Mouse (Mus musculus): ENCODE results near the gene Glrx. TPM values are rescaled to one million over a fixed set of nuclear protein-coding genes. Genes with fewer than 3 reads are reported as not detected.
"Not testable (repeated sequence)": the region's sequence is repeated elsewhere in the genome, so short reads cannot be mapped to it uniquely, and the experiment has no call there.

Glrx gene
- polyA plus RNA-seq, 1 experiment from 2014 or later: 30.1 TPM

DNA sequence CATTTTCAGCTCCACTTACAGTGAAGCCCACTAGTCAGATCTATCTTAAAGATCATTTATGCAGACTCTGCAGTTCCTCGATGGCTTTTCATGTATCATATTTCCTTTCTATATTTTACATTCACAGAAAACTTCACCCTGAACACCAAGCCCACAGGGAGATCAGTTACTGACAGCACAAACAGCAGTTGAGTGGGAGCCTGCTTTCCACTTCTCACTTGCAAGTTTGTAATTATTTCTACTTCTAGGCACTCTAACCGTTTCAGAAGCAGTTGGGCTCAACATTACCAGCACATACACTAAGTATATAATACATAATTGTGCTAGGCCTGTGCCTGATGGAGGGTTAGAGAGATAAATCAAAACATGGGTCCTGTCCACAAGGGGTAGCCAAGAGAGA, 28.2 kb downstream of the Glrx start:
- WGBS: 85% methylated on average over 2 of the region's 2 CpGs
- no peaks in the 10 kb centered on the region for H3K27me3 ChIP-seq (replicated peaks; ENCODE audit: control insufficient read depth, insufficient read depth, low read length)
- no peaks in the 10 kb centered on the region for H3K36me3 ChIP-seq (ENCODE audit: control insufficient read depth, insufficient read depth, low read length)
- no peak overlapping the region for H3K27ac ChIP-seq (ENCODE audit: low read depth, low read length)
- H3K4me1 ChIP-seq (replicated peaks; ENCODE audit: control insufficient read depth, insufficient read depth, low read length): no peaks in the 10 kb centered on the region
- H3K4me2 ChIP-seq: no peak overlapping the region
- H3K4me3 ChIP-seq (ENCODE audit: low read depth, low read length): no peak overlapping the region
- DNase-seq (ENCODE audit: low spot score): no peak
- H3K9me3 ChIP-seq (ENCODE audit: control insufficient read depth, low read length): no peaks in the 10 kb centered on the region
- ATAC-seq (replicated peaks; ENCODE audit: low FRiP score): no peak
- no peak overlapping the region for H3K9ac ChIP-seq (ENCODE audit: low read depth, low read length)

DNA sequence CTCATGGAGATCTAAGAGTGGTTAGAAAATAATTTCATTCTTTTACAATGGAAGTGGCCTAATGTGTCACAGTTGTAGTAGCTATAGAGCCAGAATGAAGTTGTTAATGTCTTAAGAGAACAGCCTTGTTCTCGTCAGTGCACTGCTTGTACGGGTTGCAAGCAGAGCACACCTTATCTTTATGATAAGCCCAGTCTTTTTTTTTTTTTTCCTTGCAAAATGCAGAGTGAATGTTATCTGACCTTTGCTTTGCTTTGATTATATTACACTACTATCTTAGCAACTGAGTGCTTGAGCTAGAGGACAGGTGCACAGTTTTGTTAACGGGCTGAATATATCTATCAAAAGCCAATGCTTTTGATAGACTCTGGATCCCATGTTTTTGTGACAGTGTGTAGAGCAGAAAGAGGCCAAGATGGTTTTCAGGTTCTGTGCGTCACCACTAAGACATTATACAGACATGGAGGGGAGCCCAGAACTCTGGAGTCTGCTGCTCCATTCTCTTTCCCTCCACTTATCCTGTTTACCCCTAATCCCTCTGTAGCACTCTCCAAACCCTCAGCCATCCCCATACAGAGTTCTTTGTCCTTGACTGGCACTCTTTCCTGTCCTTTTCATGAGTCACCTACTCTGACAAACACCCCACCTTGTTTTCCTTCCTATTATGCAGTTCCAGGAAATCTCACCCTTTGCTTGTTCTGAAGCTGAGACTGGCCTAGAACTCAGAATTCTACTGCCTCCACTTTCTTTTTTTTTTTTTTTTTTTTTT, 35.1 kb downstream of the Glrx start:
- Histone ChIP-seq H3K4me2 (no peak overlapping the region), H3K4me1 (replicated peaks; ENCODE audit: control insufficient read depth, insufficient read depth, low read length) (no peaks in the 10 kb centered on the region), H3K9ac (ENCODE audit: low read depth, low read length) (no peak overlapping the region), H3K36me3 (ENCODE audit: control insufficient read depth, insufficient read depth, low read length) (no peaks in the 10 kb centered on the region), H3K9me3 (ENCODE audit: control insufficient read depth, low read length) (no peaks in the 10 kb centered on the region), H3K27me3 (replicated peaks; ENCODE audit: control insufficient read depth, insufficient read depth, low read length) (no peaks in the 10 kb centered on the region), H3K4me3 (ENCODE audit: low read depth, low read length) (no peak overlapping the region), H3K27ac (ENCODE audit: low read depth, low read length) (no peak overlapping the region)
- WGBS: 50% methylated on average over 4 of the region's 4 CpGs
- ATAC-seq (replicated peaks; ENCODE audit: low FRiP score) (no peak; the same call in 1 of the 2 replicates), DNase-seq (ENCODE audit: low spot score) (no peak)

DNA sequence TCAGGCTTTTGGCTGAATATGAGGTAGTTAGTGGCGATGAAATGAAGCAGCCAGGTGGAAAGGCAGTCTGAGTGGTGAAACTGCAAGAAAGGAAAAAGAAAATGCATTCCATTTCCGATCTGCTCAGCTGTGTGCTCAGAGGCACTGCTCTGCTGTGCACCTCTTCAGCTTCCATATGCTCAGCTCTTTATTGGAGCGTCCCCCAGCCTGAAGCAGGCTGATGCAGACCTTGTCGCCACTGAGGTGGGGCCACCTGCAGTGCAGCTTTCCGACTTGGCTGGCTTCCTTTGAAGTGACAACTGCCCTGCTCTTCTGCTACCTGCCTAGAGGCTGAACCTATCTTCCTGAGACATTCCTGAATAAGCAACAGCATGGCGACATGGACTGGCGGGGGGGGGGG, 36.5 kb downstream of the Glrx start:
- H3K4me3 ChIP-seq (ENCODE audit: low read depth, low read length); H3K27ac ChIP-seq (ENCODE audit: low read depth, low read length); ATAC-seq (replicated peaks; ENCODE audit: low FRiP score); H3K36me3 ChIP-seq (ENCODE audit: control insufficient read depth, insufficient read depth, low read length); H3K4me2 ChIP-seq; DNase-seq (ENCODE audit: low spot score); H3K27me3 ChIP-seq (replicated peaks; ENCODE audit: control insufficient read depth, insufficient read depth, low read length); H3K9ac ChIP-seq (ENCODE audit: low read depth, low read length); H3K4me1 ChIP-seq (replicated peaks; ENCODE audit: control insufficient read depth, insufficient read depth, low read length); H3K9me3 ChIP-seq (ENCODE audit: control insufficient read depth, low read length): not testable (repeated sequence)
- WGBS: 90% methylated on average over 7 of the region's 7 CpGs

DNA sequence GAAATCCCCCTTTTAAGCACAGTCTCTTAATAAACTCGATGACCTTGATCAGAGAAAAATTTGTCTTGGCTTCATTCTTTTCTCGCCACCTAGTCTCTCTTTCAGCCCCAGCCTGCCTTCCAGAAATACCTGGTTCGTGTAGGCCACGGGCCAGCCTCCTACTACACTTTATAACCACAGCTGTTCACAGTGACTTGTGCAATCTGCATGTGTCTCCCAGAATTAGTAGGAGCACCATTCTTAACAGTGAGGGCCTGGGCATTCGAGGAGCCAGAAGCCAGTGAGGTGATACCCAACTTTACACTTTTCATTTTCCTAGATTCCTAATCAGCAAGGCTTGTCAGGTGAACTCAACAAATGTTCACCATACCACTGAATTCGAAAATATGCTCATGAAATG, 36.9 kb downstream of the Glrx start:
- Histone ChIP-seq H3K27ac (ENCODE audit: low read depth, low read length) (no peak overlapping the region), H3K4me1 (replicated peaks; ENCODE audit: control insufficient read depth, insufficient read depth, low read length) (no peaks in the 10 kb centered on the region), H3K4me2 (no peak overlapping the region), H3K9ac (ENCODE audit: low read depth, low read length) (no peak overlapping the region), H3K9me3 (ENCODE audit: control insufficient read depth, low read length) (no peaks in the 10 kb centered on the region), H3K27me3 (replicated peaks; ENCODE audit: control insufficient read depth, insufficient read depth, low read length) (no peaks in the 10 kb centered on the region), H3K4me3 (ENCODE audit: low read depth, low read length) (no peak overlapping the region), H3K36me3 (ENCODE audit: control insufficient read depth, insufficient read depth, low read length) (no peaks in the 10 kb centered on the region)
- DNase-seq (ENCODE audit: low spot score): no peak
- 78% methylated on average over 6 of the region's 6 CpGs for WGBS
- no peak for ATAC-seq (replicated peaks; ENCODE audit: low FRiP score)

DNA sequence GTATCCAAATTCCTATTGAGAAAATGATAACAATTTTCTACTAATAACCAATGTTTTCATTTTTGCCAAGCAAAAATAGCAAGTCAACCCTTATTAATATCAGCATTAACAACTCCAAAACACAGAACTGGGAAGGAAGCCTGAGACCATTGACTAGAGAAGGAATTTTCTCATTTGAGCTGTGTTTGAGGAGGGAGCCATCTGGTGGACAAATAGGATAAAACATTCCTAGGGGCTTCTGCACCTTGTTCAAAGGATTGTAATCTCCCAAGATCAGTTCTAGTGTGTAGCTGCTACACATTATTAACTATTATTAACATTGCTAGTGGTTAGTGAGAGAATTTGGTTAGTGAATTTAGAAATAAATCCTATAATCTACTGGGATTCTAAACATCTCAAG, 38.2 kb downstream of the Glrx start:
- Histone ChIP-seq H3K27ac (ENCODE audit: low read depth, low read length) (no peak overlapping the region), H3K9me3 (ENCODE audit: control insufficient read depth, low read length) (no peaks in the 10 kb centered on the region), H3K4me3 (ENCODE audit: low read depth, low read length) (no peak overlapping the region), H3K4me2 (no peak overlapping the region), H3K27me3 (replicated peaks; ENCODE audit: control insufficient read depth, insufficient read depth, low read length) (no peaks in the 10 kb centered on the region), H3K9ac (ENCODE audit: low read depth, low read length) (no peak overlapping the region), H3K4me1 (replicated peaks; ENCODE audit: control insufficient read depth, insufficient read depth, low read length) (no peaks in the 10 kb centered on the region), H3K36me3 (ENCODE audit: control insufficient read depth, insufficient read depth, low read length) (no peaks in the 10 kb centered on the region)
- DNase-seq (ENCODE audit: low spot score): no peak
- no peak for ATAC-seq (replicated peaks; ENCODE audit: low FRiP score)

DNA sequence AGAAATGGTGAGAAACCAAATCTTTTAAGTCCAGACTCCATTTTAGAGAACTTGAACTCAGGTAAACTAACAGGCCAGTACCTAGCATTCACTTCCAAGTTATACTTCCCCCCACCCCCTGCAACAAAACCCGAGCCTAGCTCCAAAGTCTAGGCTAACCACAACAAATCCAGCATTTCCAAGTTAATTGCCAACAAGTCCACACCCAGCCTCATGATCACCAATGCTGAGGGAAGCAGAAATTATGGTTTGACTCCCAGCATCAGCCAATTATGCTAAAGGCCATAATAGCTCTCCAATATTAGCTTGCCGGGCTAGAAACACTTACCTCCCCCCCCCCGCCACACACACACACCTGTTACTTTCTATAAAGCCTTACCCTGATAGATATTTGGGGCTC, 40.1 kb downstream of the Glrx start:
- Histone ChIP-seq H3K4me2 (no peak overlapping the region), H3K36me3 (ENCODE audit: control insufficient read depth, insufficient read depth, low read length) (peaks cover 1% of the 10 kb centered on the region; the same call in 1 of the 2 replicates), H3K4me3 (ENCODE audit: low read depth, low read length) (no peak overlapping the region), H3K9ac (ENCODE audit: low read depth, low read length) (no peak overlapping the region), H3K27me3 (replicated peaks; ENCODE audit: control insufficient read depth, insufficient read depth, low read length) (no peaks in the 10 kb centered on the region), H3K27ac (ENCODE audit: low read depth, low read length) (no peak overlapping the region), H3K4me1 (replicated peaks; ENCODE audit: control insufficient read depth, insufficient read depth, low read length) (no peaks in the 10 kb centered on the region), H3K9me3 (ENCODE audit: control insufficient read depth, low read length) (no peaks in the 10 kb centered on the region)
- 83% methylated on average over 3 of the region's 3 CpGs for WGBS
- DNase-seq (ENCODE audit: low spot score) (no peak), ATAC-seq (replicated peaks; ENCODE audit: low FRiP score) (no peak)

DNA sequence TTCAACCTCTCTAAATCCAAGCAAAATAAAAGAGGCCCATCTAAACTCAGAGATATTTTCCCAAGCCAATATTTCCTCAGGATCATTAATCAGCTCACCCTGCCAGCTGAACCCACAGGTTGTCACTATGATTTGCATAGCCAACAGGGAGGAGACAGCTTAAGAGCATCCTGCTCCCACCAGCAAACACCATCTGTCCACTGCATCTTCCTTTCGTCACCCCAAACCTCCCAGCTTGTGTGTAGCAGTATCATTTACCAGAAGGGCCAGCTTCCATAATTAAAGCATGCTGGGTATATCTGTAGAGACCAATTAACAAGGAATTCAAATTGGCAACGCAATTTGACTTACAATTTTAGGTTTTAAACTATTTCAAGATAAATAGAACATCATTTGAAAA, 40.8 kb downstream of the Glrx start:
- Histone ChIP-seq H3K27ac (ENCODE audit: low read depth, low read length) (no peak overlapping the region), H3K4me3 (ENCODE audit: low read depth, low read length) (no peak overlapping the region), H3K36me3 (ENCODE audit: control insufficient read depth, insufficient read depth, low read length) (peaks cover 3% of the 10 kb centered on the region; the same call in 1 of the 2 replicates), H3K9ac (ENCODE audit: low read depth, low read length) (no peak overlapping the region), H3K4me2 (no peak overlapping the region), H3K4me1 (replicated peaks; ENCODE audit: control insufficient read depth, insufficient read depth, low read length) (no peaks in the 10 kb centered on the region), H3K27me3 (replicated peaks; ENCODE audit: control insufficient read depth, insufficient read depth, low read length) (no peaks in the 10 kb centered on the region), H3K9me3 (ENCODE audit: control insufficient read depth, low read length) (no peaks in the 10 kb centered on the region)
- ATAC-seq (replicated peaks; ENCODE audit: low FRiP score) (no peak), DNase-seq (ENCODE audit: low spot score) (no peak)
- WGBS: 81% methylated on average over 2 of the region's 2 CpGs

DNA sequence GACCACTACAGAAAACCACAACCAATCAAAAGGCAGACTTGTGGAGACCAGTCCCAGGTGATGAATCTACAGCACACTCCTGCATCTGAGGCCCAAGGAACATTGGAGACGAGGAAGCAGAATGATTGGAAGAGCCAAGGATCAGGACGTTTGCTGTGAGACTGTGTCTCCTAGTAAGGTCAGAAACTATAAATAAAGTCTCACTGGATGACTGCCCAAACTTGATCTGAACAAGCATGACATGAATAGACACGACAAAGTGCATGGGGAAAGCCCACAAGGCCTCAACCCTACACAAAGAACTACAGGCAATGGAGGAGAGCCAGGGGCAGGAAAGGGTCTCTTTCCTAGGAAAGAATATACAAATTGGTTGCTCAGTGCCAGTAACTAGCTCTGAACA, 44.1 kb downstream of the Glrx start:
- H3K27ac ChIP-seq (ENCODE audit: low read depth, low read length): no peak overlapping the region
- ATAC-seq (replicated peaks; ENCODE audit: low FRiP score): no peak
- H3K4me3 ChIP-seq (ENCODE audit: low read depth, low read length): no peak overlapping the region
- no peaks in the 10 kb centered on the region for H3K27me3 ChIP-seq (replicated peaks; ENCODE audit: control insufficient read depth, insufficient read depth, low read length)
- DNase-seq (ENCODE audit: low spot score): no peak
- peaks cover 3% of the 10 kb centered on the region; the same call in 1 of the 2 replicates for H3K36me3 ChIP-seq (ENCODE audit: control insufficient read depth, insufficient read depth, low read length)
- no peak overlapping the region for H3K9ac ChIP-seq (ENCODE audit: low read depth, low read length)
- H3K4me1 ChIP-seq (replicated peaks; ENCODE audit: control insufficient read depth, insufficient read depth, low read length): no peaks in the 10 kb centered on the region
- no peak overlapping the region for H3K4me2 ChIP-seq
- H3K9me3 ChIP-seq (ENCODE audit: control insufficient read depth, low read length): no peaks in the 10 kb centered on the region
- 73% methylated on average over 3 of the region's 3 CpGs for WGBS

DNA sequence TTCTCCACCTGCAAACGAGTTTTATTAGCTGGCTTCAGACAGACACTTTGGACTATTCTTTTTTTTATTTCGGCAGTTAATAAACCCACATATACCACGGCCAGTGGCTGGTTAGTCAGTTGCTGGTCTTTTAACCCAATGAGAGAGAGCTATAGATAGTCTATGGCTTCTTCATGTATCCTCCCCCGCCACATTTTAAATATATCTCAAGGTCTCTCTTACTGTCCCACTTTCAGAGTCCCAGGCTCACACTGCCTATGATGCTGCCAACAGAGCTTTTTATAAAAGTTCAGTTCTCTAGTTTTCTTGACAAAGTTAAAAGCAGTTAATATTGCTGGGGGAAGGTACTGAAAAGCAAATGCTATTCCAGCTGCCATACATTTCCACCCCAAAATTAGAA, 52.2 kb downstream of the Glrx start:
- DNase-seq (ENCODE audit: low spot score): no peak

More for the DNA sequence above, 52.2 kb downstream of the Glrx start:
- Histone ChIP-seq H3K9ac (ENCODE audit: low read depth, low read length) (no peak overlapping the region), H3K27ac (ENCODE audit: low read depth, low read length) (no peak overlapping the region), H3K9me3 (ENCODE audit: control insufficient read depth, low read length) (no peaks in the 10 kb centered on the region), H3K4me1 (replicated peaks; ENCODE audit: control insufficient read depth, insufficient read depth, low read length) (no peaks in the 10 kb centered on the region), H3K4me3 (ENCODE audit: low read depth, low read length) (no peak overlapping the region), H3K27me3 (replicated peaks; ENCODE audit: control insufficient read depth, insufficient read depth, low read length) (no peaks in the 10 kb centered on the region), H3K36me3 (ENCODE audit: control insufficient read depth, insufficient read depth, low read length) (peaks cover 5% of the 10 kb centered on the region; the same call in 1 of the 2 replicates), H3K4me2 (no peak overlapping the region)
- no peak for ATAC-seq (replicated peaks; ENCODE audit: low FRiP score)
- 85% methylated on average over 4 of the region's 4 CpGs for WGBS
